Mouse (Mus musculus) embryo, embryonic 11 days (tissue): ENCODE data around the gene Defb26.

Experiments
- DNase-seq: peaks from one replicate; pipeline ENCODE4 v3.0.0-alpha.2; 2015

Gene Defb26

GRCm38 (mm10) chr2:152459241-152459640 is 52.3 kb downstream of the Defb26 start:
- DNase-seq = no peak
